ENCODE assay signal across 7 mouse cellular contexts in the genomic region with DNA sequence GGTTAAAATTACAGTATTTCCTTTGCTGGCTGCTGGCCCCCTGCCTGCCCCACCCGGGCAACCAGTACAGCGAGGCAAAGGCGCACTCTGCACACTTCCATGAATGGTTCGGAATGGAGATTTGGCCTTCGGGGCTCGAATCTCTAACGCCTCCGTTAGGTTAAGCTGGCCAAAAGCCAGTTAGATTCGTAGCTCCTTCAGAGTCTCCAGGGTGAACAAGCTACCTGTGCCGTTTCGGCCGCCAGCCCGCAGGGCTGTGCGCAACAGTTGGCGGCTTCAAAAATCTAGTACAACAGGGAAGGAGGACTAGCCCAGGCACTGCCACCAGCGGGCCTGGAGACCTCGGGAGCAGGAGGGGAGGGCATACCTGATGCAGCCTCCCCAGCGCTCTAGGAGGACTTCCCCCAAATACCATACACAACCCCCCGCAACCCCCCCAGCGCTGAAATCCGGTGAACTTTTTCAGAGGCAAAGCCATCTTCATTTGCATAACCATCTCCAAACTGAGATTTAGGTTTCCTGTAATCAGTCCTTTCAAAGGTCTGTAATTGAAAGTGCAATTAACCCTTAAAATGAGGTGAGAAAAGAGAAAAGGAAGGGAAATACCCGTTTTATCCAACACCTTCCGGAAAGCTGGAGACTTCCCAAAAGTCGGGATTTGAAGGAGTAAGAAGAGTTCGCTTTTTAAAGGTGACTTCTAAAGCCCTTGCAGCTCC. TPM values are rescaled to one million over a fixed set of nuclear protein-coding genes. Genes with fewer than 3 reads are reported as not detected.
DNase-seq lines count a peak whose midpoint lies in the region; ATAC-seq and TF ChIP-seq lines count a peak whose summit lies in the region.

No protein-coding gene starts in this region.

- H3K9me3 ChIP-seq in MEL (replicated peaks; ENCODE audit: insufficient read depth, low read length) = no peaks in the 10 kb centered on the region
- no peaks in the 10 kb centered on the region for H3K9me3 ChIP-seq in midbrain, embryonic 15.5 days

- H3K9ac ChIP-seq in MEL (ENCODE audit: control insufficient read depth, low read depth, low read length, poor library complexity, severe bottlenecking) = peak overlapping the region; percentile 90
- no peak overlapping the region for H3K9ac ChIP-seq in midbrain, embryonic 15.5 days

- H3K4me2 ChIP-seq in midbrain, embryonic 15.5 days = peak overlapping the region; percentile 82

- no peak for ATAC-seq in midbrain, embryonic 15.5 days (replicated peaks)

- whole genome bisulfite sequencing in midbrain, embryonic 15.5 days = 27% methylated on average over 25 of the region's 25 CpGs

- H3K4me1 ChIP-seq in MEL (ENCODE audit: control insufficient read depth in 1 of 2, insufficient read depth in 2 of 2, low read length in 2 of 2) = peaks cover 2 to 3% of the 10 kb centered on the region in 2 experiments; a peak in 1 of 4 replicates
- H3K4me1 ChIP-seq in midbrain, embryonic 15.5 days = peaks cover 7% of the 10 kb centered on the region

- no peak overlapping the region for H3K27ac ChIP-seq in MEL (ENCODE audit: control insufficient read depth, low read depth, low read length)
- H3K27ac ChIP-seq in midbrain, embryonic 15.5 days = no peak overlapping the region

- no peak for TF ChIP-seq EP300 in MEL (IDR thresholded peaks at IDR 0.05; ENCODE audit: low read depth in 1 of 2, low read length in 2 of 2)

- H3K4me3 ChIP-seq in MEL (ENCODE audit: control insufficient read depth in 1 of 2, insufficient read depth in 1 of 2, low read depth in 2 of 2, low read length in 2 of 2) = peak overlapping the region; percentile 88 to 91
- peak overlapping the region; percentile 53 for H3K4me3 ChIP-seq in midbrain, embryonic 15.5 days

- H3K27me3 ChIP-seq in MEL (ENCODE audit: control insufficient read depth in 1 of 2, insufficient read depth in 2 of 2, low read length in 2 of 2) = no peaks in the 10 kb centered on the region
- peaks cover 2% of the 10 kb centered on the region for H3K27me3 ChIP-seq in midbrain, embryonic 15.5 days (replicated peaks)

- peaks cover 8% of the 10 kb centered on the region for H3K79me2 ChIP-seq in MEL (ENCODE audit: control insufficient read depth, insufficient read depth, low read length, poor library complexity)

- no peak for TF ChIP-seq CTCF in MEL (IDR thresholded peaks at IDR 0.05 in 2 of 3, conservative IDR thresholded peaks at IDR 0.05 in 1 of 3; ENCODE audit: control insufficient read depth in 1 of 3, insufficient read depth in 1 of 3, low read depth in 2 of 3, low read length in 3 of 3, poor library complexity in 1 of 3, severe bottlenecking in 1 of 3)

- TF ChIP-seq POLR2A in MEL (IDR thresholded peaks at IDR 0.05; ENCODE audit: control insufficient read depth in 1 of 2, insufficient read depth in 1 of 2, low read depth in 1 of 2, low read length in 2 of 2, poor library complexity in 1 of 2) = no peak

- no peak for TF ChIP-seq RAD21 in MEL (IDR thresholded peaks at IDR 0.05; ENCODE audit: low read depth, low read length)

- no peaks in the 10 kb centered on the region for H3K36me3 ChIP-seq in MEL (ENCODE audit: control insufficient read depth in 1 of 2, insufficient read depth in 2 of 2, low read length in 2 of 2)
- H3K36me3 ChIP-seq in midbrain, embryonic 15.5 days (replicated peaks) = no peaks in the 10 kb centered on the region

- no peak for DNase-seq in MEL (ENCODE audit: low read depth, low spot score)
- DNase-seq in adrenal gland, postnatal 14 days = peak; percentile 39
- DNase-seq in heart, adult 9 months (ENCODE audit: low spot score in 2 of 2) = peak; percentile 8 to 10
- peak; percentile 23 to 38 for DNase-seq in kidney, postnatal 36 days
- no peak for DNase-seq in cerebellum, postnatal 4 days (ENCODE audit: low spot score in 2 of 2)
- no peak for DNase-seq in layer of hippocampus, adult 9-11 months

TF ChIP-seq in MEL, 35 proteins besides CTCF, POLR2A, EP300 and RAD21:
- no peak for TF ChIP-seq ZNF384 (IDR thresholded peaks at IDR 0.05; ENCODE audit: low read depth, low read length)
- no peak for TF ChIP-seq POLR2AphosphoS5 (IDR thresholded peaks at IDR 0.05; ENCODE audit: borderline replicate concordance, low read depth, low read length)
- no peak for TF ChIP-seq RCOR1 (IDR thresholded peaks at IDR 0.05; ENCODE audit: low read depth, low read length)
- no peak for TF ChIP-seq CHD2 (IDR thresholded peaks at IDR 0.05; ENCODE audit: low read length)
- TF ChIP-seq NELFE (IDR thresholded peaks at IDR 0.05; ENCODE audit: low read depth, low read length) = no peak
- TF ChIP-seq ZKSCAN1 (IDR thresholded peaks at IDR 0.05; ENCODE audit: low read depth, low read length) = no peak
- TF ChIP-seq SIN3A (IDR thresholded peaks at IDR 0.05; ENCODE audit: low read length) = no peak
- no peak for TF ChIP-seq NRF1 (IDR thresholded peaks at IDR 0.05; ENCODE audit: insufficient read depth, low read depth, low read length, poor library complexity, severe bottlenecking)
TF ChIP-seq in MEL: peak in this region for 0.

RNA-seq across cellular contexts. Expression of a gene that starts 1.5 kb away (rescaled TPM):
- total RNA-seq in MEL (2012; rRNA removed) = 4.4 and 5.1 TPM in 2 replicates
- polyA plus RNA-seq in MEL (2012; ENCODE audit: insufficient read depth in 1 of 2, insufficient read length in 2 of 2, low read depth in 1 of 2, low replicate concordance in 2 of 2, missing spikeins in 1 of 2) = 1 to 10 TPM in 1 of 2 experiments, not detected in 1; 9.4 TPM
- total RNA-seq in adrenal gland, postnatal 14 days (2021) = 101 and 125 TPM in 2 replicates
- polyA plus RNA-seq in midbrain, embryonic 15.5 days (2015; fragmentation: Nextera tagmentation; extraction: Ambion mirVana) = 9.6 and 11.3 TPM in 2 replicates

Comparison
In these comparisons a context has a peak if more than half of its experiments do, and no peak if none do; other contexts are left out.
1. DNase-seq: peak in adrenal gland, postnatal 14 days (single experiment), heart, adult 9 months (2 of 2) and kidney, postnatal 36 days (2 of 2); none in MEL (single experiment), cerebellum, postnatal 4 days (0 of 2) and layer of hippocampus, adult 9-11 months (single experiment).
2. RNA of a gene that starts 1.5 kb away (total RNA-seq): 101 to 125 TPM in adrenal gland, postnatal 14 days; 4.4 to 5.1 TPM in MEL; every median in the first group is over 10 times any median in the second.